In genomic region chr8:11362278-11363214, GRCm38 (mm10) we compare ENCODE assay signal across 9 mouse cellular contexts. TPM values are rescaled to one million over a fixed set of nuclear protein-coding genes. Genes with fewer than 3 reads are reported as not detected.
DNase-seq lines count a peak whose midpoint lies in the region; ATAC-seq and TF ChIP-seq lines count a peak whose summit lies in the region.
"Had no signal": no experiment of that assay in that cellular context is flagged by ENCODE, and none has a peak within 500 bp of the region (broad histone marks: within the 10 kb centered on the region; RNA-seq: fewer than 3 reads in every experiment).

No protein-coding gene starts in this region.

- H3K9me3 ChIP-seq in embryonic facial prominence, embryonic 15.5 days (replicated peaks): no peaks in the 10 kb centered on the region
- H3K9me3 ChIP-seq in intestine, postnatal 0 days (ENCODE audit: control insufficient read depth): no peaks in the 10 kb centered on the region
- no peaks in the 10 kb centered on the region for H3K9me3 ChIP-seq in midbrain, embryonic 12.5 days

- H3K9ac ChIP-seq in embryonic facial prominence, embryonic 15.5 days: no peak overlapping the region
- no peak overlapping the region for H3K9ac ChIP-seq in intestine, postnatal 0 days (ENCODE audit: low read depth, low read length)
- no peak overlapping the region for H3K9ac ChIP-seq in midbrain, embryonic 12.5 days (replicated peaks)
- H3K9ac ChIP-seq: liver, embryonic 14.5 days had no signal

- peak overlapping the region; percentile 75 for H3K27ac ChIP-seq in embryonic facial prominence, embryonic 15.5 days (replicated peaks)
- no peak overlapping the region for H3K27ac ChIP-seq in intestine, postnatal 0 days (ENCODE audit: low read depth, low read length)
- peak overlapping the region; percentile 49; the same call in 1 of the 2 replicates for H3K27ac ChIP-seq in midbrain, embryonic 12.5 days (replicated peaks)
- H3K27ac ChIP-seq: liver, embryonic 14.5 days had no signal

- H3K4me2 ChIP-seq in embryonic facial prominence, embryonic 15.5 days (replicated peaks): 0 out of 2 replicates have a peak overlapping the region, but pooled peaks have one; percentile 17
- H3K4me2 ChIP-seq in intestine, postnatal 0 days (replicated peaks; ENCODE audit: low read depth): 0 out of 2 replicates have a peak overlapping the region, but pooled peaks have one; percentile 17
- peak overlapping the region; percentile 2; the same call in 1 of the 2 replicates for H3K4me2 ChIP-seq in midbrain, embryonic 12.5 days (replicated peaks)

- TF ChIP-seq CTCF in intestine, postnatal 0 days (IDR thresholded peaks at IDR 0.05; ENCODE audit: low read depth): no peak

- H3K36me3 ChIP-seq in embryonic facial prominence, embryonic 15.5 days: no peaks in the 10 kb centered on the region
- no peaks in the 10 kb centered on the region for H3K36me3 ChIP-seq in intestine, postnatal 0 days (ENCODE audit: control insufficient read depth, insufficient read depth)
- no peaks in the 10 kb centered on the region for H3K36me3 ChIP-seq in midbrain, embryonic 12.5 days

- H3K27me3 ChIP-seq in embryonic facial prominence, embryonic 15.5 days: no peaks in the 10 kb centered on the region
- no peaks in the 10 kb centered on the region for H3K27me3 ChIP-seq in intestine, postnatal 0 days (replicated peaks; ENCODE audit: control insufficient read depth, insufficient read depth, low read length)
- H3K27me3 ChIP-seq in midbrain, embryonic 12.5 days: 0 out of 2 replicates have a peak, but pooled peaks cover 2% of the 10 kb centered on the region

- intact Hi-C loops in left cerebral cortex, postnatal 25 days (cut with DNase I): no loop called here

- peaks cover 47% of the 10 kb centered on the region for H3K4me1 ChIP-seq in embryonic facial prominence, embryonic 15.5 days
- no peaks in the 10 kb centered on the region for H3K4me1 ChIP-seq in intestine, postnatal 0 days (replicated peaks; ENCODE audit: control insufficient read depth, insufficient read depth, low read length)
- H3K4me1 ChIP-seq in midbrain, embryonic 12.5 days: peaks cover 31% of the 10 kb centered on the region

- no peak overlapping the region for H3K4me3 ChIP-seq in embryonic facial prominence, embryonic 15.5 days (replicated peaks)
- no peak overlapping the region for H3K4me3 ChIP-seq in intestine, postnatal 0 days (ENCODE audit: low read depth, low read length)
- H3K4me3 ChIP-seq in midbrain, embryonic 12.5 days: no peak overlapping the region

- DNase-seq in embryo, embryonic 10.5 days (ENCODE audit: low spot score): peak; percentile 80
- no peak for DNase-seq in lung, postnatal 10 days
- DNase-seq in adrenal gland, postnatal 25 days: no peak
- no peak for DNase-seq in left cerebral cortex, postnatal 25 days (ENCODE audit: low spot score in 2 of 2)

- 19% methylated on average over 17 of the region's 17 CpGs for WGBS in embryonic facial prominence, embryonic 15.5 days
- 47% methylated on average over 17 of the region's 17 CpGs for WGBS in intestine, postnatal 0 days
- 7% methylated on average over 17 of the region's 17 CpGs for WGBS in midbrain, embryonic 12.5 days

- no peak for ATAC-seq in embryonic facial prominence, embryonic 15.5 days (ENCODE audit: insufficient number of reproducible peaks, low FRiP score, low TSS enrichment, low read depth)
- ATAC-seq in intestine, postnatal 0 days: no peak
- peak; percentile 63; the same call in 1 of the 2 replicates for ATAC-seq in midbrain, embryonic 12.5 days (ENCODE audit: low FRiP score, low read depth)
- no peak for ATAC-seq in megakaryocyte progenitor cell, adult 5-6 weeks (replicated peaks; ENCODE audit: poor library complexity)

RNA-seq across cellular contexts. Expression of gene Col4a1, which starts 49.9 kb away (rescaled TPM):
- polyA plus RNA-seq in embryonic facial prominence, embryonic 15.5 days (2015; fragmentation: Nextera tagmentation; extraction: Ambion mirVana): 200 and 216 TPM in 2 replicates
- 84.5 and 85.5 TPM in 2 replicates for polyA plus RNA-seq in intestine, postnatal 0 days (2015; fragmentation: Nextera tagmentation; extraction: Ambion mirVana)
- 147 and 176 TPM in 2 replicates for polyA plus RNA-seq in midbrain, embryonic 12.5 days (2016; fragmentation: Nextera tagmentation; extraction: Ambion mirVana)
- 0.29 and 0.32 TPM in 2 replicates for total RNA-seq in megakaryocyte progenitor cell, adult 5-6 weeks (2015)
- 0.08 and 1.8 TPM in 2 replicates for total RNA-seq in megakaryocyte progenitor cell, adult 5-6 weeks (2017)
- total RNA-seq in adrenal gland, postnatal 25 days (2021): 385 and 411 TPM in 2 replicates
- total RNA-seq in left cerebral cortex, postnatal 25 days (2021): 10 to 100 TPM; 55.5 to 63.1 TPM

RNA-seq across cellular contexts. Expression of gene Col4a2, which starts 49.9 kb away (rescaled TPM):
- polyA plus RNA-seq in embryonic facial prominence, embryonic 15.5 days (2015; fragmentation: Nextera tagmentation; extraction: Ambion mirVana): 86.9 and 93.4 TPM in 2 replicates
- 44.5 and 44.8 TPM in 2 replicates for polyA plus RNA-seq in intestine, postnatal 0 days (2015; fragmentation: Nextera tagmentation; extraction: Ambion mirVana)
- 73.3 and 82.0 TPM in 2 replicates for polyA plus RNA-seq in midbrain, embryonic 12.5 days (2016; fragmentation: Nextera tagmentation; extraction: Ambion mirVana)
- 0.22 and 0.29 TPM in 2 replicates for total RNA-seq in megakaryocyte progenitor cell, adult 5-6 weeks (2015)
- 0.46 and 0.64 TPM in 2 replicates for total RNA-seq in megakaryocyte progenitor cell, adult 5-6 weeks (2017)
- total RNA-seq in adrenal gland, postnatal 25 days (2021): 214 and 239 TPM in 2 replicates
- 10 to 100 TPM; 47.5 to 52.4 TPM for total RNA-seq in left cerebral cortex, postnatal 25 days (2021)

Comparison
In these comparisons a context has a peak if more than half of its experiments do, and no peak if none do; other contexts are left out.
1. RNA of gene Col4a1, which starts 49.9 kb away (total RNA-seq): 385 to 411 TPM in adrenal gland, postnatal 25 days and 55.5 to 63.1 TPM in left cerebral cortex, postnatal 25 days; 0.08 to 1.8 TPM in megakaryocyte progenitor cell, adult 5-6 weeks; every median in the first group is over 10 times any median in the second.
2. RNA of gene Col4a2, which starts 49.9 kb away (total RNA-seq): 214 to 239 TPM in adrenal gland, postnatal 25 days and 47.5 to 52.4 TPM in left cerebral cortex, postnatal 25 days; 0.22 to 0.64 TPM in megakaryocyte progenitor cell, adult 5-6 weeks; every median in the first group is over 10 times any median in the second.
3. Peak in every context shown above with its lines, with median percentiles within 50 percentile points of each other: H3K4me2 ChIP-seq.